Mouse (Mus musculus) hindbrain, embryonic 14.5 days (tissue): ENCODE measurements around the gene AW011738. TPM values are rescaled to one million over a fixed set of nuclear protein-coding genes. Genes with fewer than 3 reads are reported as not detected.

Source experiments
- ATAC-seq: fragments of 200-750 bp; cut with Nextera tagmentation; 2 replicates; pipeline ENCODE4 v1.8.0; 2017; ENCODE audit warnings: moderate number of reproducible peaks, mild to moderate bottlenecking, moderate TSS enrichment, moderate library complexity; ENCODE audit not compliant: low FRiP score
- DNase-seq: peaks from one replicate; pipeline ENCODE4 v3.0.0-alpha.2; 2015; ENCODE audit warnings: low spot score
- H3K27ac ChIP-seq: fragments of 300-500 bp; sonication (generic); 2 replicates; pipeline ENCODE4 v1.5.1; 2014; ENCODE audit warnings: mild to moderate bottlenecking, moderate library complexity
- H3K27me3 ChIP-seq: fragments of 300-500 bp; sonication (generic); 2 replicates; pipeline ENCODE4 v1.6.1; 2014; ENCODE audit warnings: mild to moderate bottlenecking, low read length, mixed read lengths; ENCODE audit not compliant: control insufficient read depth, insufficient read depth
- H3K36me3 ChIP-seq: fragments of 300-500 bp; sonication (generic); replicated peaks from 2 replicates; pipeline ENCODE4 v1.6.1; 2014; ENCODE audit not compliant: control insufficient read depth, insufficient read depth
- H3K4me1 ChIP-seq: fragments of 300-500 bp; sonication (generic); replicated peaks from 2 replicates; pipeline ENCODE4 v1.6.1; 2014; ENCODE audit warnings: antibody characterized with exemption, low read length, mixed read lengths; ENCODE audit not compliant: control insufficient read depth, insufficient read depth
- H3K4me2 ChIP-seq: fragments of 300-500 bp; sonication (generic); replicated peaks from 2 replicates; pipeline ENCODE4 v1.6.1; 2014; ENCODE audit warnings: mild to moderate bottlenecking, moderate library complexity
- H3K4me3 ChIP-seq: fragments of 300-500 bp; sonication (generic); replicated peaks from 2 replicates; pipeline ENCODE4 v1.5.1; 2014; ENCODE audit warnings: mild to moderate bottlenecking, low read length
- H3K9ac ChIP-seq: fragments of 300-500 bp; sonication (generic); 2 replicates; pipeline ENCODE4 v1.6.1; 2014
- H3K9me3 ChIP-seq: fragments of 300-500 bp; sonication (generic); 2 replicates; pipeline ENCODE4 v1.6.1; 2016; ENCODE audit warnings: low read length; ENCODE audit not compliant: control insufficient read depth
- WGBS: fragments of 180-500 bp; shearing (Covaris S2); extraction: QIAGEN DNeasy Blood & Tissue Kit; methylation state at CpG from one replicate; pipeline ENCODE4 v1.1.7; 2014; 5-methylcytosine and 5-hydroxymethylcytosine counted together
- polyA plus RNA-seq: library from polyadenylated mRNA; unstranded; fragments of >200 nt; fragmentation: Nextera tagmentation; extraction: Ambion mirVana; gene quantifications from 2 replicates; pipeline ENCODE4 v1.2.1, GENCODE M21; 2014

AW011738 gene
- polyA plus RNA-seq, 1 experiment from 2014 or later, result 0.68 TPM

DNA sequence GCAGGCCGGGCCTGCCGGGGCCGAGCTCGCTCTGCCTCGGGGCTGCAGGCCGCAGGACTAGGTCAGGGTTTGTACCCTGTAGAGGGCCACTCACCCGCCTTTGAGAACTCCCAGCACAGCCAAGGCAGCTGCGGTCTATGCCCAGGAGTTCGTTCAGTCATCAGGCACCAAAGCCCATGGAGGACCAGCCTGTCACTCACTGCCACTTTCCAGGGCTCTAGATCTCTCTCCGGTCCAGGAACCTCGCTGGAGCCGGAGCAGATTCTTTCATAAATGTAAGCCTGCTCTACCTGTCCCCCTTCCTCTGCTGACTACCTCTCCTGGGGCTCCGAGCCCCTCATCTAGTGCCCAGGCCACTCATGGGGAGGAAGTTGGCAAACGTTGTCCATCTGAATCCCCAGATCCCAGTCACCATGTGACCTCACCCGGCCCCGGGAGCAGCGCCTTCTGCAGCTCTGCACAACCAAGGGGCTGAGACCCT, 31.0 kb downstream of the AW011738 start:
- Histone ChIP-seq H3K4me3 (peak overlapping the region; percentile 88), H3K36me3 (peaks cover 59% of the 10 kb centered on the region), H3K4me1 (peaks cover 18% of the 10 kb centered on the region), H3K27me3 (no peaks in the 10 kb centered on the region), H3K9ac (peak overlapping the region; percentile 86), H3K4me2 (peak overlapping the region; percentile 93), H3K9me3 (no peaks in the 10 kb centered on the region), H3K27ac (peak overlapping the region; percentile 78)
- no peak for DNase-seq
- WGBS, result 3% methylated on average over 17 of the region's 17 CpGs
- no peak for ATAC-seq

DNA sequence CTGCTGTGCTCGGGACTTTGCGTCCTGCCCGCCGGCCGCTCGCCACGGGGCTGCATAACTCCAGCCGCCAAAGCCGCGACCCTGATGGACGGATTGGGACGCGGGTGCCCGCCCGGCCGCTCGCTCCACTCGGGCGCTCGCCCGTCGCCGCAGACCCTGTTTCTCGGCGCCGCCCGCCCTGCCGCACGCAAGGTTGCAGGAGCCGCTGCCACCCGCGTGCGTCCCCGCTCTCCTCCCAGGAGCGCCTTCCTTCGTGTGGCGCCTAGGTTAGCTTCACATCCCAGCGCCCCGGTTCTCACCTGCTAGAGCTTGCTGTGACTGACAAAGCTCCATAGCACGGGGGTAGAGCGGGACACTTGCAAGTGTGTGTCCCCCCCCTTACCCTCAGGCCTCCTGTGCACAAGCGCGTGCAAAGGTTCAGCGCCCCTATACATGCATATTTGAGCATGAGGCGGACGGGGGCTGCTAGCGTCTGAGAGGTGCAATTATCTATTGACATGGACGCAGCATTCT, 31.7 kb downstream of the AW011738 start, which contains the start of gene Plekhn1:
TSS of gene Plekhn1 (minus strand) at position 157 of the 513 bp plus-strand sequence.
- DNase-seq (peak; percentile 73), ATAC-seq (peak; percentile 69)
- no peaks in the 10 kb centered on the region for H3K9me3 ChIP-seq
- peaks cover 18% of the 10 kb centered on the region for H3K4me1 ChIP-seq
- peak within 1 kb of the TSS; percentile 83 for H3K27ac ChIP-seq
- WGBS, result under 1% methylated on average over 36 of the region's 48 CpGs
- H3K36me3 ChIP-seq, result peaks cover 59% of the 10 kb centered on the region
- H3K4me3 ChIP-seq, result peak within 1 kb of the TSS; percentile 88
- peak within 1 kb of the TSS; percentile 93 for H3K4me2 ChIP-seq
- peak within 1 kb of the TSS; percentile 86 for H3K9ac ChIP-seq
- H3K27me3 ChIP-seq, result no peaks in the 10 kb centered on the region

DNA sequence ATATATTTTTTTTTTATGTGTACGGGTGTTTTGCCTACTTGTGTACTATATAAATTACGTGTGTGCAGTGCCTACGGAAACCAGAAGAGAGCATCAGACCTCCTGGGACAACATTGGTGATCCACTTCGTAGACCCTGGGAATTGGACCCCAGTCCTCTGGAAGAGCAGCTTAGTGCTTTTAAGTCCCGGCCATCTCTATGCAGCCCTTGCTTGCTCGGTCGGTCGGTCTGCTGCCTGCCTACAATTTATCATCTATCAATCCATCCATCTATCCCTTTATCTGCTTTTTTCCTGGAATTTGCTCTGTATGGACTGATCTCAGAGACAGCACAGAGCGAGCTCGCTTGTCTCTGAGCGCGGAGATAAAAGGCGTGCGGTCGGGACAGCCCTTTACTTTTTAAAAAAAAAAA, 32.3 kb downstream of the AW011738 start:
- WGBS, result 1% methylated on average over 15 of the region's 15 CpGs
- Histone ChIP-seq H3K27me3 (no peaks in the 10 kb centered on the region), H3K36me3 (peaks cover 59% of the 10 kb centered on the region), H3K9ac (peak overlapping the region; percentile 80), H3K4me3 (peak overlapping the region; percentile 88), H3K9me3 (no peaks in the 10 kb centered on the region), H3K4me2 (peak overlapping the region; percentile 93), H3K27ac (peak overlapping the region; percentile 83), H3K4me1 (peaks cover 18% of the 10 kb centered on the region)
- DNase-seq (peak; percentile 68), ATAC-seq (peak; percentile 19; the same call in 1 of the 2 replicates)

DNA sequence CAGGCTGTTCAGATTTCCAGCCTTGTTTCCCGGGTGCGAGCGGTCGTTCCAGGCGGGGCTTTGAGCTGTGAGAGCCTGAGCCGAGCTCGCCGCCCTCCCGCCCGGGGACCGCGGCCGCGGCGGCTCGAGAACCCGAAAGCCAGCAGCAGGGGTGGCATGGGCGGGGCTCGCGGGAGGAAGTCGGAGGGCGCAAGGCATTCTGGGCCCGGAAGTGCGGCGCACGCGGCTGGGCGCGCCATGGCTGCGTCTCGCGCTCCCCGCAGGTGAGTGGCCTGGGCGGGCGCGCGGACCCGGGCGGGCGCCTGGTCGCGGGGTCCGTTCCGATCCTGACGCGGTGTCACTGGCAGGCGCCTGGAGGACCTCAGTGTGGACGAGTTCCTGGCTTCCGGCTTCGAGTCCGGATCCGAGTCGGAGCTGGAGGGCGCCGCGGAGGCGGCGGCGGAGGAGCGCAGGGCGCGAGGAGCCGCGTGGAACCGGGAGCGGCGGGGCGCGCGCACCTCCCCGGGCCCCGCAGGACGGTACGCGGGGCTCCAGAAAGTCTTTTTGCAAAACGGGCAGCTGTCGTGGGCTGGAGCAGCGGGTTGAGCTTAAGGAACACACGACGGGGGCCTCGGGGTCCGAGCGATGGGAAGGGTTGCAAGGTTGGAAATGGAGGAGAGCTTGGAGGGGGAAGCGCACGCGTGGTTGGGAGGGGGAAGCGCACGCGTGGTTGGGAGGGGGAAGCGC, 32.9 kb downstream of the AW011738 start, which contains the start of gene Noc2l:
TSS of gene Noc2l (plus strand) at position 203 of the 726 bp plus-strand sequence.
- Histone ChIP-seq H3K9ac (peak within 1 kb of the TSS; percentile 86), H3K4me3 (peak within 1 kb of the TSS; percentile 88), H3K4me1 (peaks cover 18% of the 10 kb centered on the region), H3K4me2 (peak within 1 kb of the TSS; percentile 93), H3K9me3 (no peaks in the 10 kb centered on the region), H3K27me3 (no peaks in the 10 kb centered on the region), H3K36me3 (peaks cover 59% of the 10 kb centered on the region), H3K27ac (peak within 1 kb of the TSS; percentile 83)
- DNase-seq (peak; percentile 95), ATAC-seq (peak; percentile 89)
- under 1% methylated on average over 89 of the region's 90 CpGs for WGBS

DNA sequence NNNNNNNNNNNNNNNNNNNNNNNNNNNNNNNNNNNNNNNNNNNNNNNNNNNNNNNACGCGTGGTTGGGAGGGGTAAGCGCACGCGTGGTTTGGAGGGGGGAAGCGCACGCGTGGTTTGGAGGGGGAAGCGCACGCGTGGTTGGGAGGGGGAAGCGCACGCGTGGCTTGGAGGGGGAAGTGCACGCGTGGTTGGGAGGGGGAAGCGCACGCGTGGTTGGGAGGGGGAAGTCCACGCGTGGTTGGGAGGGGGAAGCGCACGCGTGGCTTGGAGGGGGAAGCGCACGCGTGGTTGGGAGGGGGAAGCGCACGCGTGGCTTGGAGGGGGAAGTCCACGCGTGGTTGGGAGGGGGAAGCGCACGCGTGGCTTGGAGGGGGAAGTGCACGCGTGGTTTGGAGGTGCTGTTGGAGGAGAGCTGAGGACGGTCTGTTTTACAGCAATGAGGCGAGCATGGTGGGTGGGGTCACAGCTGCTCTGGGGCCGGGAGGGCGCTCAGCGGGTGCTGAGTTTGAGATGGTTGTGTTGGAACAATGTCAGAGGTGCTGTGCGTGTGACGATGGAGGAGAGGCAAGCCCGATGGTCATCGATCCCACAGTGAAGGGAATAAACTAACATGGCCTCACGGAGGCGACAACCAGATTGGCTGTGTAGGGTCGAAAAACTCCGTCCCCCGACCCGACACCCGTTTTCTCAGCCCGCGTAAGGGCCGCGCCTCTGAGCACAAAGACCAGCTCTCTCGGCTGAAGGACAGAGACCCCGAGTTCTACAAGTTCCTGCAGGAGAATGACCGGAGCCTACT, 33.7 kb downstream of the AW011738 start:
- Histone ChIP-seq H3K9ac (peak overlapping the region; percentile 80; the same call in 1 of the 2 replicates), H3K36me3 (peaks cover 59% of the 10 kb centered on the region), H3K9me3 (no peaks in the 10 kb centered on the region), H3K4me2 (peak overlapping the region; percentile 93), H3K4me1 (peaks cover 18% of the 10 kb centered on the region), H3K27ac (no peak overlapping the region), H3K27me3 (no peaks in the 10 kb centered on the region), H3K4me3 (peak overlapping the region; percentile 88)
- ATAC-seq, result no peak
- no peak for DNase-seq
- 22% methylated on average over 55 of the region's 60 CpGs for WGBS

DNA sequence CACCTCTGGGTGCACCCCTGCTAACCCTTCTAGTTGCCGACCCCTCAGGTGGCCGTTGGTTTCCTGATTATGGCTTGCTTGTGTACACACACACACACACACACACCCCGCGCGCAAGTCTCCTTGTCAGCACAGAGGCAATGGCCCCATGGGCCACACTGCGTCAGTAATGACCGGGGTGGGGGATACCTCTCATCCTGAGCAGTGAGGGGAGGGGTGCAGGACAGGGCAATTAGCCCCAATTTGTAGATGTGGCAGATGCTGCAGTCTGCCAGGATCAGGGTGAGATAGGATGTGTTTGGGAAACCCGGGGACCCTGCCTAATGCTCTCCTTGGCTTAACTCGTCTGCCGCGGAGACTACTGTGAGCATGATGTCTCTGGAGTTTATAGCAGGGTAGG, 46.5 kb downstream of the AW011738 start:
- Histone ChIP-seq H3K27me3 (peaks cover 4% of the 10 kb centered on the region; the same call in 1 of the 2 replicates), H3K4me2 (no peak overlapping the region), H3K4me1 (peaks cover 13% of the 10 kb centered on the region; the same call in 1 of the 2 replicates), H3K36me3 (peaks cover 50% of the 10 kb centered on the region), H3K9ac (no peak overlapping the region), H3K9me3 (no peaks in the 10 kb centered on the region), H3K27ac (no peak overlapping the region), H3K4me3 (no peak overlapping the region)
- ATAC-seq (no peak), DNase-seq (no peak)
- 64% methylated on average over 11 of the region's 11 CpGs for whole genome bisulfite sequencing

- ATAC-seq, result 0 out of 2 replicates have a peak, but pooled peaks have one; percentile 13
- 53% methylated on average over 8 of the region's 8 CpGs for WGBS
Observed at GRCm38 (mm10) chr4:156251081-156251480, 48.0 kb downstream of the AW011738 start.

DNA sequence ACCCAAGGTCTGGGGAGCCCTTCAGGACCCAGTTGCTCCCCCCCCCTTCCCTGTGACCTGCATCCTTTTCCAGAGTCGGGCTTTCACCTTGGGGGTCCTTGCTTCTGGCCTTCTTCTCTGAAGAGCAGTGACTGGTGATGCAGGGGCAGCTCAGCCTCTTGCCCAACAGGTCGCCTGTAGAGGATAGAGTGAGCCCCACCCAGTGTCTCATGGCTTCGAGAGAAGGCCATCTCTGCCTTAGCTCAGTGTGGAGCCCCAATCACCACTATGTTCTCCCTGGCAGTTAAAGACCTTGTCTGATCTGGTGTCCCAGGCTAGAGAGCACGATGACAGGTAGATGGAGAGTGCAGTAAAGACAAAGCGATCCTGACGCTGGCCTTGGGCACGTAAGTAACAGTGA, 49.0 kb downstream of the AW011738 start:
- Histone ChIP-seq H3K9ac (no peak overlapping the region), H3K27me3 (peaks cover 14% of the 10 kb centered on the region), H3K27ac (peak overlapping the region; percentile 29; the same call in 1 of the 2 replicates), H3K9me3 (no peaks in the 10 kb centered on the region), H3K36me3 (peaks cover 24% of the 10 kb centered on the region), H3K4me3 (no peak overlapping the region), H3K4me2 (no peak overlapping the region), H3K4me1 (peaks cover 22% of the 10 kb centered on the region; the same call in 1 of the 2 replicates)
- ATAC-seq (0 out of 2 replicates have a peak, but pooled peaks have one; percentile 7), DNase-seq (no peak)
- 28% methylated on average over 7 of the region's 7 CpGs for WGBS

More at GRCm38 (mm10) chr4:156251081-156251480, 48.0 kb downstream of the AW011738 start:
- no peak overlapping the region for H3K9ac ChIP-seq
- peaks cover 22% of the 10 kb centered on the region; the same call in 1 of the 2 replicates for H3K4me1 ChIP-seq
- no peak overlapping the region for H3K4me2 ChIP-seq
- DNase-seq, result no peak
- H3K9me3 ChIP-seq, result no peaks in the 10 kb centered on the region
- no peak overlapping the region for H3K4me3 ChIP-seq
- peaks cover 35% of the 10 kb centered on the region for H3K36me3 ChIP-seq
- H3K27me3 ChIP-seq, result peaks cover 14% of the 10 kb centered on the region
- peak overlapping the region; percentile 53 for H3K27ac ChIP-seq
